Mouse (Mus musculus): ENCODE measurements around the gene Rassf6. TPM values are rescaled to one million over a fixed set of nuclear protein-coding genes. Genes with fewer than 3 reads are reported as not detected.

Gene Rassf6
- polyA plus RNA-seq, 1 experiment from 2014 or later, result 0.09 TPM

DNA sequence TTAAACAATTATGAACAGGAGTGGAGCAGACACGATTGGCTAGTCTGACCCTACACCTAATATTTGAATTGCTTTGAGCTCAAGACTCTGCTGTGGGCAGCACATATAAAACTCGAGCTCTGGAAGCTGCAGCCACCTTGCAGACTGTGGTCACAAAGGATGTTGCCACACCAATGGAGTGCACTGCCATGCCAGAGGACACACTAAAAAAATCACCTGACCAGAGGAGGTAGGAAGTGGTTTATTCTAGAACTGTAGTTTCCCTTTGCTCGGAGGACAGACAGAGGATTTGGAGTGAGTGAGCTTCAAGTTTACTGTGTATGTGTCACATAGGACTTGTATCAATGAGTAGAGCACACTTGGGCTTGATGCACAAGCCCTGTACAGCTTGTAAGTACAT is 84.4 kb downstream of the Rassf6 start:
- H3K36me3 ChIP-seq (replicated peaks), result no peaks in the 10 kb centered on the region

More for the DNA sequence above, 84.4 kb downstream of the Rassf6 start:
- no peak for DNase-seq (ENCODE audit: extremely low spot score, low spot score)
- Histone ChIP-seq H3K27ac (no peak overlapping the region), H3K27me3 (ENCODE audit: poor library complexity, severe bottlenecking) (no peaks in the 10 kb centered on the region), H3K9me3 (no peaks in the 10 kb centered on the region), H3K4me1 (no peaks in the 10 kb centered on the region), H3K4me3 (no peak overlapping the region)
- 82% methylated on average over 3 of the region's 3 CpGs for WGBS

Other genes starting within 250 kb of the Rassf6 start
- gene Alb, start 179.8 kb downstream of the Rassf6 start, polyA plus RNA-seq (2016; fragmentation: Nextera tagmentation; extraction: Ambion mirVana), result not detected in 2 replicates
- 0.11 TPM in 1 of 2 replicates, not detected in the other for gene Afp, start 149.9 kb downstream of the Rassf6 start, polyA plus RNA-seq (2016; fragmentation: Nextera tagmentation; extraction: Ambion mirVana)
- gene Afm, start 121.7 kb downstream of the Rassf6 start, polyA plus RNA-seq (2016; fragmentation: Nextera tagmentation; extraction: Ambion mirVana), result not detected in 2 replicates
- gene 5830473C10Rik, start 79.5 kb downstream of the Rassf6 start, polyA plus RNA-seq (2016; fragmentation: Nextera tagmentation; extraction: Ambion mirVana), result 0.06 TPM in 1 of 2 replicates, not detected in the other
- gene Cxcl5, start 118.7 kb upstream of the Rassf6 start, polyA plus RNA-seq (2016; fragmentation: Nextera tagmentation; extraction: Ambion mirVana), result 0.17 and 0.18 TPM in 2 replicates
- 5.9 and 7.8 TPM in 2 replicates for gene Ppbp, start 127.9 kb upstream of the Rassf6 start, polyA plus RNA-seq (2016; fragmentation: Nextera tagmentation; extraction: Ambion mirVana)
- gene Pf4, start 131.8 kb upstream of the Rassf6 start, polyA plus RNA-seq (2016; fragmentation: Nextera tagmentation; extraction: Ambion mirVana), result 42.4 and 54.1 TPM in 2 replicates
- gene Cxcl3, start 145.4 kb upstream of the Rassf6 start, polyA plus RNA-seq (2016; fragmentation: Nextera tagmentation; extraction: Ambion mirVana), result not detected in 2 replicates
- gene Cxcl15, start 153.9 kb upstream of the Rassf6 start, polyA plus RNA-seq (2016; fragmentation: Nextera tagmentation; extraction: Ambion mirVana), result not detected in 2 replicates